Mouse (Mus musculus): Measurements from ENCODE around the gene Ostf1. TPM values are rescaled to one million over a fixed set of nuclear protein-coding genes. Genes with fewer than 3 reads are reported as not detected.
A peak's percentile ranks its signal among the peaks of the same experiment; 100 is the strongest.

Ostf1 gene
- polyA plus RNA-seq, 1 experiment from 2014 or later: 94.1 TPM

DNA sequence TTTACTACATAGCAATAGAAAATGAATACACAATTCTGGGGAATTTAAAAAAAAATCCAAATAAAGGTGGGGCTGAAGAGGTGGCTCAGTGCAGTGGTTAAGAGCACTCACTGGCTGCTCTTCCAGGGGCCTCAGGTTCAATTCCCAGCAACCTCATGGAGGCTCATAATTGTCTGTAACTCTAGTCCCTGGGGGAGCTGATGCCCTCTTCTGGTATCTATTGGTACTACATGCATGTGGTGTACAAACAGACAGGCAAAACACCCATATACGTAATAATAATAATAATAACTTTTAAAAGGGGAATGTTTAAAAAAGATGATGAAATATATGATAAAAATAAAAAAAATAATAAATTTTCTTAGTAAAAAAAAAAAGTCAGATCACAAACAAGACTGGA is 43.4 kb downstream of the Ostf1 start:
- 97% methylated on average over 1 of the region's 1 CpGs for WGBS
- Histone ChIP-seq H3K4me3 (ENCODE audit: low read length) (no peak overlapping the region), H3K4me2 (ENCODE audit: low read depth, low read length) (no peak overlapping the region), H3K9ac (ENCODE audit: low read length) (no peak overlapping the region), H3K27me3 (ENCODE audit: control insufficient read depth, insufficient read depth, low read length) (no peaks in the 10 kb centered on the region), H3K36me3 (ENCODE audit: control insufficient read depth, insufficient read depth) (peaks cover 15% of the 10 kb centered on the region), H3K4me1 (ENCODE audit: control insufficient read depth, insufficient read depth, low read length) (peaks cover 15% of the 10 kb centered on the region), H3K9me3 (replicated peaks; ENCODE audit: control insufficient read depth, low read length) (no peaks in the 10 kb centered on the region), H3K27ac (ENCODE audit: low read length) (no peak overlapping the region)
- ATAC-seq (replicated peaks; ENCODE audit: extremely low read depth, insufficient read depth, low FRiP score): no peak

DNA sequence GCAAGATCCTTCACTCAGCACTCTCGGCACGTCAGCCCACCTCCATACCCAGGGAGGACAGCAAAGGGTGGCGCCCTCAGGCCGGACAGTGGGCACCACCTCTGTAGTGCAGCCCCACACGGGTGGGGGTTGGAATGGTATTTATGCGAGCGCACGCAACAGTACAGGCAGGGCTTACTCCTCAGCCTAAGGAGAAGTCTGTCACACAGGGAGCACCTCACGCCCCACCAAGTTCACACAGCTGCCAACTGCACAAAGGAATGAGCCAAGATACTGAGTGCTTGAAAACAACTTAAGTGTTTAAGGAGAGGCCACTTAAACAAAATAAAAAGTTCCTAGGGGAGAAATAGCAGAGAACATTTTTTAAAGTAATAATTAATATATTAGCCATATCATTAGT is 44.5 kb downstream of the Ostf1 start:
- Histone ChIP-seq H3K9me3 (replicated peaks; ENCODE audit: control insufficient read depth, low read length) (no peaks in the 10 kb centered on the region), H3K9ac (ENCODE audit: low read length) (no peak overlapping the region), H3K4me3 (ENCODE audit: low read length) (no peak overlapping the region), H3K27ac (ENCODE audit: low read length) (no peak overlapping the region), H3K27me3 (ENCODE audit: control insufficient read depth, insufficient read depth, low read length) (no peaks in the 10 kb centered on the region), H3K36me3 (ENCODE audit: control insufficient read depth, insufficient read depth) (peaks cover 15% of the 10 kb centered on the region), H3K4me2 (ENCODE audit: low read depth, low read length) (no peak overlapping the region), H3K4me1 (ENCODE audit: control insufficient read depth, insufficient read depth, low read length) (peaks cover 15% of the 10 kb centered on the region)
- peak; percentile 28; the same call in 1 of the 2 replicates for ATAC-seq (replicated peaks; ENCODE audit: extremely low read depth, insufficient read depth, low FRiP score)
- WGBS: 74% methylated on average over 9 of the region's 9 CpGs

GRCm38 (mm10) chr19:18584621-18585020 is 47.0 kb downstream of the Ostf1 start:
- H3K36me3 ChIP-seq (ENCODE audit: control insufficient read depth, insufficient read depth): peaks cover 18% of the 10 kb centered on the region
- H3K4me3 ChIP-seq (ENCODE audit: low read length): no peak overlapping the region
- H3K4me2 ChIP-seq (ENCODE audit: low read depth, low read length): no peak overlapping the region
- no peaks in the 10 kb centered on the region for H3K9me3 ChIP-seq (replicated peaks; ENCODE audit: control insufficient read depth, low read length)
- no peak overlapping the region for H3K9ac ChIP-seq (ENCODE audit: low read length)
- no peaks in the 10 kb centered on the region for H3K27me3 ChIP-seq (ENCODE audit: control insufficient read depth, insufficient read depth, low read length)
- WGBS: 90% methylated on average over 7 of the region's 7 CpGs
- ATAC-seq (replicated peaks; ENCODE audit: extremely low read depth, insufficient read depth, low FRiP score): no peak
- H3K27ac ChIP-seq (ENCODE audit: low read length): no peak overlapping the region
- H3K4me1 ChIP-seq (ENCODE audit: control insufficient read depth, insufficient read depth, low read length): peaks cover 15% of the 10 kb centered on the region

- no peaks in the 10 kb centered on the region for H3K27me3 ChIP-seq (ENCODE audit: control insufficient read depth, insufficient read depth, low read length)
- 92% methylated on average over 4 of the region's 4 CpGs for WGBS
- H3K4me3 ChIP-seq (ENCODE audit: low read length): no peak overlapping the region
- no peak overlapping the region for H3K9ac ChIP-seq (ENCODE audit: low read length)
- no peak overlapping the region for H3K4me2 ChIP-seq (ENCODE audit: low read depth, low read length)
- H3K9me3 ChIP-seq (replicated peaks; ENCODE audit: control insufficient read depth, low read length): no peaks in the 10 kb centered on the region
- no peak overlapping the region for H3K27ac ChIP-seq (ENCODE audit: low read length)
- H3K36me3 ChIP-seq (ENCODE audit: control insufficient read depth, insufficient read depth): peaks cover 13% of the 10 kb centered on the region
- ATAC-seq (replicated peaks; ENCODE audit: extremely low read depth, insufficient read depth, low FRiP score): no peak
- H3K4me1 ChIP-seq (ENCODE audit: control insufficient read depth, insufficient read depth, low read length): peaks cover 15% of the 10 kb centered on the region
Measured at GRCm38 (mm10) chr19:18583706-18584105, 47.9 kb downstream of the Ostf1 start.

DNA sequence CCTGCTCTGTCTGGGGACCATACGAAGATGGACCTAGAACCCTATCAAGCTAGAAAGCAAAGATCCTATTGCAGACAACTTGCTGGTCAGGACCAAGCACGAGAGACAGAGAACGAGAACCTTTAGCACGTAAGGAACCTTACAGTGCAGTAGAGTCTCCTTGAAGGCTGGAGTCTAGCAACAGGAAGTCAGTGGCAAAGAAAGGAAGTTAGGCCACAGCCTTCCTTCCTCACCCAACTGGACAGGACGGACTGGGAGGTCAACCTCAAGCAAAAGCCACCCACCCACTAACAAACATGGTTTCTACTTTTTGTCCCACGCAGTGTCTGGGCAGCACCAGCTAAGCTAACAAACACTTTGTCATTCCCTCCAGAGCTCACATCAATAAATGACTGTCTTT is 48.7 kb downstream of the Ostf1 start:
- Histone ChIP-seq H3K4me3 (ENCODE audit: low read length) (no peak overlapping the region), H3K4me2 (ENCODE audit: low read depth, low read length) (no peak overlapping the region), H3K36me3 (ENCODE audit: control insufficient read depth, insufficient read depth) (peaks cover 13% of the 10 kb centered on the region), H3K27ac (ENCODE audit: low read length) (no peak overlapping the region), H3K9ac (ENCODE audit: low read length) (no peak overlapping the region), H3K9me3 (replicated peaks; ENCODE audit: control insufficient read depth, low read length) (no peaks in the 10 kb centered on the region), H3K4me1 (ENCODE audit: control insufficient read depth, insufficient read depth, low read length) (peaks cover 15% of the 10 kb centered on the region), H3K27me3 (ENCODE audit: control insufficient read depth, insufficient read depth, low read length) (no peaks in the 10 kb centered on the region)
- 68% methylated on average over 6 of the region's 6 CpGs for WGBS
- ATAC-seq (replicated peaks; ENCODE audit: extremely low read depth, insufficient read depth, low FRiP score): no peak

GRCm38 (mm10) chr19:18582226-18582625 is 49.4 kb downstream of the Ostf1 start:
- Histone ChIP-seq H3K4me3 (ENCODE audit: low read length) (no peak overlapping the region), H3K4me1 (ENCODE audit: control insufficient read depth, insufficient read depth, low read length) (peaks cover 15% of the 10 kb centered on the region), H3K4me2 (ENCODE audit: low read depth, low read length) (no peak overlapping the region), H3K27ac (ENCODE audit: low read length) (no peak overlapping the region), H3K9ac (ENCODE audit: low read length) (no peak overlapping the region), H3K9me3 (replicated peaks; ENCODE audit: control insufficient read depth, low read length) (no peaks in the 10 kb centered on the region), H3K27me3 (ENCODE audit: control insufficient read depth, insufficient read depth, low read length) (no peaks in the 10 kb centered on the region), H3K36me3 (ENCODE audit: control insufficient read depth, insufficient read depth) (peaks cover 13% of the 10 kb centered on the region)
- ATAC-seq (replicated peaks; ENCODE audit: extremely low read depth, insufficient read depth, low FRiP score): no peak
- WGBS: 93% methylated on average over 9 of the region's 9 CpGs

- 92% methylated on average over 16 of the region's 16 CpGs for WGBS
- Histone ChIP-seq H3K27ac (ENCODE audit: low read length) (no peak overlapping the region), H3K4me3 (ENCODE audit: low read length) (no peak overlapping the region), H3K9ac (ENCODE audit: low read length) (no peak overlapping the region), H3K27me3 (ENCODE audit: control insufficient read depth, insufficient read depth, low read length) (no peaks in the 10 kb centered on the region), H3K36me3 (ENCODE audit: control insufficient read depth, insufficient read depth) (peaks cover 13% of the 10 kb centered on the region), H3K4me1 (ENCODE audit: control insufficient read depth, insufficient read depth, low read length) (peaks cover 4% of the 10 kb centered on the region), H3K9me3 (replicated peaks; ENCODE audit: control insufficient read depth, low read length) (no peaks in the 10 kb centered on the region), H3K4me2 (ENCODE audit: low read depth, low read length) (no peak overlapping the region)
- ATAC-seq (replicated peaks; ENCODE audit: extremely low read depth, insufficient read depth, low FRiP score): no peak
Measured at GRCm38 (mm10) chr19:18581046-18581445, 50.6 kb downstream of the Ostf1 start.

DNA sequence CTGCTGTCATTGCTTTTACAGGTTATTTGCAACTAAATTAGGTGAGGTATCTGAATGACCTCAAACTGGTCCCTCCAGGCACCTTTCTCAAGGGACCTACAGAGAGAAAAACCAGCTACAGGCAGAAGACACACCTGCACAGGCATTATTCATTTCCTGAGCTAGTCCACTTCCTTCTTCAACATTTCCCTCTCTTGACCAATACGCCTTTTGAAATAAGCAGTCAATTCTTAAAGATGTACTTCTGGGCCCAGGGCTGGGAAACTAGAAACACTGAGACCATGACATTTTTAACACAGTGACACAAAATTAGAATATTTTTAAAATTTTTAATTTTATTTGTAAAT is 52.6 kb downstream of the Ostf1 start:
- H3K27ac ChIP-seq (ENCODE audit: low read length): no peak overlapping the region
- peaks cover 9% of the 10 kb centered on the region for H3K36me3 ChIP-seq (ENCODE audit: control insufficient read depth, insufficient read depth)
- no peaks in the 10 kb centered on the region for H3K27me3 ChIP-seq (ENCODE audit: control insufficient read depth, insufficient read depth, low read length)
- no peaks in the 10 kb centered on the region for H3K9me3 ChIP-seq (replicated peaks; ENCODE audit: control insufficient read depth, low read length)
- no peaks in the 10 kb centered on the region for H3K4me1 ChIP-seq (ENCODE audit: control insufficient read depth, insufficient read depth, low read length)
- no peak overlapping the region for H3K4me2 ChIP-seq (ENCODE audit: low read depth, low read length)
- H3K4me3 ChIP-seq (ENCODE audit: low read length): no peak overlapping the region
- no peak overlapping the region for H3K9ac ChIP-seq (ENCODE audit: low read length)
- 97% methylated on average over 1 of the region's 1 CpGs for WGBS
- ATAC-seq (replicated peaks; ENCODE audit: extremely low read depth, insufficient read depth, low FRiP score): no peak

DNA sequence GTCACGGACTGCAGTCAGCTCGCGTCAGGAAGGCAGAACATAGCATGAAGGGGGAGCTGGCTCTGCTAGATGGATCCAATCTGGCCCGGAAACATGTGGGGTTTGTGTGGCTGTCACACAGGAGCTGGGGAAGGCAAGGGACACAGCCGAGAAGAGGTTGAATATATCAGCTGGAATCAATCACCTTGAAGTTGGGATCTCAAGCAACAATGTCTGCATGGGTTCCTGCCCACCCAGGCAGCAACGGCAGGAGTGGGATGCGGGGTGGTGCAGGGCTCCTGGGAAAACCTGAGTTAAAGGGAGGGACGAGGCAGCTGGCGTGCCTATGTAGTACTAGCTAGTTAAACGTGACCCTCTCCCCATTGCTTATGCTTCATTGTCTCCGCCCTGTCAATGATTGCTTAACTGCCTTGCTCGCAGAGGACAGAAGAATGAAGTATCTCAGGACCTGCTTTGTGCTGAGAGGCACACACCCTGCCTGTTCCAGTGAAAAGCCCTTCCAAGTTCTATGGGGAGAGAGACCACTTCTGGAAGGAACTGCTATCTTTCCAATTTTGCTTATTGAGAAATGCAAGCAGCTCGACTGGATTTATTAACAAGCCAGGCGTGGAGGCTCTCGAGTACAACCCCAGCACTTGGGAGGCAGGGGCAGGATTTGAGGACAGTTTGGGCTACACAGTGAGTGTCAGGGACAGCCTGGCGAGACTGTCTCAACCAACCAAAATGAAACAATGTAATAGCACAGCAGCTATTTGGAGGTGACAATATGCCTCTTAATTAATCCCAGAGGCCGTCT is 53.2 kb downstream of the Ostf1 start:
- Histone ChIP-seq H3K9me3 (replicated peaks; ENCODE audit: control insufficient read depth, low read length) (no peaks in the 10 kb centered on the region), H3K36me3 (ENCODE audit: control insufficient read depth, insufficient read depth) (peaks cover 5% of the 10 kb centered on the region; the same call in 1 of the 2 replicates), H3K27ac (ENCODE audit: low read length) (no peak overlapping the region), H3K4me2 (ENCODE audit: low read depth, low read length) (no peak overlapping the region), H3K4me3 (ENCODE audit: low read length) (no peak overlapping the region), H3K9ac (ENCODE audit: low read length) (no peak overlapping the region), H3K4me1 (ENCODE audit: control insufficient read depth, insufficient read depth, low read length) (no peaks in the 10 kb centered on the region), H3K27me3 (ENCODE audit: control insufficient read depth, insufficient read depth, low read length) (no peaks in the 10 kb centered on the region)
- ATAC-seq (replicated peaks; ENCODE audit: extremely low read depth, insufficient read depth, low FRiP score): no peak
- WGBS: 65% methylated on average over 17 of the region's 17 CpGs

Measured in heart, embryonic 16.5 days (tissue).